Mouse (Mus musculus): ENCODE results near the gene Lysmd4. TPM values are rescaled to one million over a fixed set of nuclear protein-coding genes. Genes with fewer than 3 reads are reported as not detected.

Gene Lysmd4
- polyA plus RNA-seq, 1 experiment from 2014 or later = 30.6 TPM

- H3K4me2 ChIP-seq (ENCODE audit: low read depth, low read length) = no peak overlapping the region
- 91% methylated on average over 1 of the region's 1 CpGs for WGBS
- ATAC-seq (ENCODE audit: low read depth) = no peak
Observed at GRCm38 (mm10) chr7:67296419-67296818, 74.1 kb downstream of the Lysmd4 start.

GRCm38 (mm10) chr7:67304937-67305336 is 82.6 kb downstream of the Lysmd4 start:
- Histone ChIP-seq H3K4me1 (ENCODE audit: control insufficient read depth, insufficient read depth, low read length) (no peaks in the 10 kb centered on the region), H3K27ac (ENCODE audit: low read depth, low read length) (no peak overlapping the region), H3K9ac (replicated peaks; ENCODE audit: low read depth, low read length) (no peak overlapping the region), H3K9me3 (ENCODE audit: control insufficient read depth, low read length) (no peaks in the 10 kb centered on the region), H3K27me3 (ENCODE audit: control insufficient read depth, insufficient read depth, low read length) (no peaks in the 10 kb centered on the region), H3K4me2 (ENCODE audit: low read depth, low read length) (no peak overlapping the region), H3K4me3 (ENCODE audit: low read depth, low read length) (no peak overlapping the region), H3K36me3 (ENCODE audit: control insufficient read depth, insufficient read depth, low read length) (no peaks in the 10 kb centered on the region)
- WGBS = 96% methylated on average over 3 of the region's 3 CpGs
- ATAC-seq (ENCODE audit: low read depth) = no peak

More at GRCm38 (mm10) chr7:67296419-67296818, 74.1 kb downstream of the Lysmd4 start:
- H3K36me3 ChIP-seq (ENCODE audit: control insufficient read depth, insufficient read depth, low read length) = no peaks in the 10 kb centered on the region
- no peak overlapping the region for H3K4me3 ChIP-seq (ENCODE audit: low read depth, low read length)
- H3K27me3 ChIP-seq (ENCODE audit: control insufficient read depth, insufficient read depth, low read length) = no peaks in the 10 kb centered on the region
- H3K9ac ChIP-seq (replicated peaks; ENCODE audit: low read depth, low read length) = no peak overlapping the region
- no peaks in the 10 kb centered on the region for H3K9me3 ChIP-seq (ENCODE audit: control insufficient read depth, low read length)
- no peak overlapping the region for H3K27ac ChIP-seq (ENCODE audit: low read depth, low read length)
- no peaks in the 10 kb centered on the region for H3K4me1 ChIP-seq (ENCODE audit: control insufficient read depth, insufficient read depth, low read length)

DNA sequence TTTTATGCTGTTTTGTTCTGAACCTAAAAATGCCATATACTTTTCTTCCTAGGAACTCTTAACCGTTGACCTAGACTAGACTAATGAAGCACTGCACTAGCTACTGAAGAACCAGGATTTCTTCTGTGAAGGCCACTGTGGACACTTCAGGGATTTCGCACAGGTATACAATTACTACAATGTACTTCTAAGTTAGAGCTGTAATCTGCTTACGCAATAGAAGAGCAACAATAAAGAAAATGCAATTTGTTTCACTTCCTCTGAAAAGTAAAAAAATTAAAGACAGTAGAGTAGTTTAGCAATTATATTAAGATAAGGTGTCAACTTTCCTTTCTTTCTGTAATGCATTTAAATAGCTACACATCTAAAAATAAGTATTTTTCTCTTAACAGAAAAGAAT is 84.7 kb downstream of the Lysmd4 start:
- Histone ChIP-seq H3K9me3 (ENCODE audit: control insufficient read depth, low read length) (no peaks in the 10 kb centered on the region), H3K4me3 (ENCODE audit: low read depth, low read length) (no peak overlapping the region), H3K4me1 (ENCODE audit: control insufficient read depth, insufficient read depth, low read length) (no peaks in the 10 kb centered on the region), H3K27me3 (ENCODE audit: control insufficient read depth, insufficient read depth, low read length) (no peaks in the 10 kb centered on the region), H3K9ac (replicated peaks; ENCODE audit: low read depth, low read length) (no peak overlapping the region), H3K4me2 (ENCODE audit: low read depth, low read length) (no peak overlapping the region), H3K27ac (ENCODE audit: low read depth, low read length) (no peak overlapping the region), H3K36me3 (ENCODE audit: control insufficient read depth, insufficient read depth, low read length) (no peaks in the 10 kb centered on the region)
- WGBS = 98% methylated on average over 3 of the region's 3 CpGs
- no peak for ATAC-seq (ENCODE audit: low read depth)

GRCm38 (mm10) chr7:67308102-67308501 is 85.8 kb downstream of the Lysmd4 start:
- no peak overlapping the region for H3K4me3 ChIP-seq (ENCODE audit: low read depth, low read length)
- H3K4me1 ChIP-seq (ENCODE audit: control insufficient read depth, insufficient read depth, low read length) = no peaks in the 10 kb centered on the region
- no peaks in the 10 kb centered on the region for H3K9me3 ChIP-seq (ENCODE audit: control insufficient read depth, low read length)
- H3K27me3 ChIP-seq (ENCODE audit: control insufficient read depth, insufficient read depth, low read length) = no peaks in the 10 kb centered on the region
- 96% methylated on average over 2 of the region's 2 CpGs for WGBS
- no peak overlapping the region for H3K27ac ChIP-seq (ENCODE audit: low read depth, low read length)
- H3K36me3 ChIP-seq (ENCODE audit: control insufficient read depth, insufficient read depth, low read length) = no peaks in the 10 kb centered on the region
- ATAC-seq (ENCODE audit: low read depth) = no peak
- no peak overlapping the region for H3K9ac ChIP-seq (replicated peaks; ENCODE audit: low read depth, low read length)
- H3K4me2 ChIP-seq (ENCODE audit: low read depth, low read length) = no peak overlapping the region

- WGBS = 92% methylated on average over 2 of the region's 2 CpGs
- no peaks in the 10 kb centered on the region for H3K36me3 ChIP-seq (ENCODE audit: control insufficient read depth, insufficient read depth, low read length)
- no peak overlapping the region for H3K27ac ChIP-seq (ENCODE audit: low read depth, low read length)
- no peaks in the 10 kb centered on the region for H3K27me3 ChIP-seq (ENCODE audit: control insufficient read depth, insufficient read depth, low read length)
- no peak overlapping the region for H3K4me3 ChIP-seq (ENCODE audit: low read depth, low read length)
- no peaks in the 10 kb centered on the region for H3K9me3 ChIP-seq (ENCODE audit: control insufficient read depth, low read length)
- no peak overlapping the region for H3K4me2 ChIP-seq (ENCODE audit: low read depth, low read length)
- H3K9ac ChIP-seq (replicated peaks; ENCODE audit: low read depth, low read length) = no peak overlapping the region
- H3K4me1 ChIP-seq (ENCODE audit: control insufficient read depth, insufficient read depth, low read length) = no peaks in the 10 kb centered on the region
- ATAC-seq (ENCODE audit: low read depth) = no peak
Observed at GRCm38 (mm10) chr7:67310151-67310550, 87.8 kb downstream of the Lysmd4 start.

DNA sequence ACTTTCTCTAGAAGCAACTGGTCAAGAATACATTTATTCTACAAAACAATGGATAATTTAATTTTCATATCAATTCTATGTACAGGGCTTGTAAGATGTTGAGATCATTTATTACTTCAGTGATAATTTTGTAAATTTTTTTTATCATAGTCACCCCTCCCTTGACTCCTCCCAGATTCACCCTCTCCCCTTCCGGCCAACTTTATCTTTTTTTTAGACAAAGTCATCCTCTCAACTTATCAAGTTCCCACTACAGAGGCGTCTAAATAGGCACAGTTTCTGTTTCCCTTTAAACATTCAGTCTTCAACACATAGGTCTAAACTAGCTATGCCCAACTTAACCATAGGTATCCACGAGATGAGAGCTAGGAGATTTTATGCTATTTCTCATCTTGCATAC is 90.9 kb downstream of the Lysmd4 start:
- H3K9me3 ChIP-seq (ENCODE audit: control insufficient read depth, low read length) = no peaks in the 10 kb centered on the region
- 94% methylated on average over 3 of the region's 3 CpGs for WGBS
- no peak overlapping the region for H3K4me3 ChIP-seq (ENCODE audit: low read depth, low read length)
- no peak for ATAC-seq (ENCODE audit: low read depth)
- H3K4me1 ChIP-seq (ENCODE audit: control insufficient read depth, insufficient read depth, low read length) = no peaks in the 10 kb centered on the region
- no peaks in the 10 kb centered on the region for H3K27me3 ChIP-seq (ENCODE audit: control insufficient read depth, insufficient read depth, low read length)
- no peaks in the 10 kb centered on the region for H3K36me3 ChIP-seq (ENCODE audit: control insufficient read depth, insufficient read depth, low read length)
- no peak overlapping the region for H3K27ac ChIP-seq (ENCODE audit: low read depth, low read length)
- H3K4me2 ChIP-seq (ENCODE audit: low read depth, low read length) = no peak overlapping the region
- no peak overlapping the region for H3K9ac ChIP-seq (replicated peaks; ENCODE audit: low read depth, low read length)

- no peaks in the 10 kb centered on the region for H3K36me3 ChIP-seq (ENCODE audit: control insufficient read depth, insufficient read depth, low read length)
- H3K27ac ChIP-seq (ENCODE audit: low read depth, low read length) = no peak overlapping the region
- H3K9me3 ChIP-seq (ENCODE audit: control insufficient read depth, low read length) = no peaks in the 10 kb centered on the region
- no peak overlapping the region for H3K9ac ChIP-seq (replicated peaks; ENCODE audit: low read depth, low read length)
- ATAC-seq (ENCODE audit: low read depth) = no peak
- H3K27me3 ChIP-seq (ENCODE audit: control insufficient read depth, insufficient read depth, low read length) = no peaks in the 10 kb centered on the region
- no peaks in the 10 kb centered on the region for H3K4me1 ChIP-seq (ENCODE audit: control insufficient read depth, insufficient read depth, low read length)
- no peak overlapping the region for H3K4me3 ChIP-seq (ENCODE audit: low read depth, low read length)
- no peak overlapping the region for H3K4me2 ChIP-seq (ENCODE audit: low read depth, low read length)
Observed at GRCm38 (mm10) chr7:67318697-67319096, 96.4 kb downstream of the Lysmd4 start.

DNA sequence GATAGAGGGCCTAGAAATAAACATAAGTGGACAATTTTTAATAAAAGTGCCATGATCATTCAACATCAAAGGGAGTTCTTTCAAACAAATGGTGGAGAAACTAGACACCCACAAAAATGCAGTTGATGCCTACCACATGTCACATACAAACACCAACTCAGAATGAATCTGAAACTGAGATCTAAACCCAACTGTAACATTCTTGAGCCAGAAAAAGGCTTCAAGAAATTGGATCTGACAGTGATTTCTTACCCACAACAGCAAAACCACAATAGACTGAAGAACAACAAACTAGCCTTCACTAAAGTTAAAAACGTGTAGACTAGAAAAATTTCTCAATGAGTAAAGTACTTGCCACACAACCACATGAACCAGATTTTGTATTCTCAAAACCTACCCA is 98.0 kb downstream of the Lysmd4 start:
- no peak overlapping the region for H3K27ac ChIP-seq (ENCODE audit: low read depth, low read length)
- no peak for ATAC-seq (ENCODE audit: low read depth)
- H3K9me3 ChIP-seq (ENCODE audit: control insufficient read depth, low read length) = no peaks in the 10 kb centered on the region
- no peak overlapping the region for H3K4me2 ChIP-seq (ENCODE audit: low read depth, low read length)
- no peaks in the 10 kb centered on the region for H3K27me3 ChIP-seq (ENCODE audit: control insufficient read depth, insufficient read depth, low read length)
- H3K4me3 ChIP-seq (ENCODE audit: low read depth, low read length) = no peak overlapping the region
- H3K4me1 ChIP-seq (ENCODE audit: control insufficient read depth, insufficient read depth, low read length) = no peaks in the 10 kb centered on the region
- no peak overlapping the region for H3K9ac ChIP-seq (replicated peaks; ENCODE audit: low read depth, low read length)
- no peaks in the 10 kb centered on the region for H3K36me3 ChIP-seq (ENCODE audit: control insufficient read depth, insufficient read depth, low read length)
- WGBS = 89% methylated on average over 1 of the region's 1 CpGs

- no peak for ATAC-seq (ENCODE audit: low read depth)
- Histone ChIP-seq H3K9me3 (ENCODE audit: control insufficient read depth, low read length) (no peaks in the 10 kb centered on the region), H3K4me2 (ENCODE audit: low read depth, low read length) (no peak overlapping the region), H3K36me3 (ENCODE audit: control insufficient read depth, insufficient read depth, low read length) (no peaks in the 10 kb centered on the region), H3K4me1 (ENCODE audit: control insufficient read depth, insufficient read depth, low read length) (no peaks in the 10 kb centered on the region), H3K27me3 (ENCODE audit: control insufficient read depth, insufficient read depth, low read length) (no peaks in the 10 kb centered on the region), H3K4me3 (ENCODE audit: low read depth, low read length) (no peak overlapping the region), H3K27ac (ENCODE audit: low read depth, low read length) (no peak overlapping the region), H3K9ac (replicated peaks; ENCODE audit: low read depth, low read length) (no peak overlapping the region)
- WGBS = 90% methylated on average over 7 of the region's 7 CpGs
Observed at GRCm38 (mm10) chr7:67342067-67342625, 119.8 kb downstream of the Lysmd4 start.
